Mouse (Mus musculus): ENCODE measurements around the gene Lamb3. TPM values are rescaled to one million over a fixed set of nuclear protein-coding genes. Genes with fewer than 3 reads are reported as not detected.

Gene Lamb3
- polyA plus RNA-seq, 1 experiment from 2014 or later, result 0.66 TPM

GRCm38 (mm10) chr1:193330626-193331025 is 123.1 kb downstream of the Lamb3 start:
- no peaks in the 10 kb centered on the region for H3K9me3 ChIP-seq
- H3K4me1 ChIP-seq, result peaks cover 25% of the 10 kb centered on the region
- no peaks in the 10 kb centered on the region for H3K36me3 ChIP-seq (replicated peaks)
- H3K27me3 ChIP-seq (replicated peaks; ENCODE audit: low read depth, poor library complexity, severe bottlenecking), result 0 out of 2 replicates have a peak, but pooled peaks cover 4% of the 10 kb centered on the region
- H3K27ac ChIP-seq (replicated peaks), result no peak overlapping the region
- H3K4me3 ChIP-seq, result no peak overlapping the region
- DNase-seq (ENCODE audit: low spot score), result no peak
- WGBS, result 76% methylated on average over 7 of the region's 7 CpGs

DNA sequence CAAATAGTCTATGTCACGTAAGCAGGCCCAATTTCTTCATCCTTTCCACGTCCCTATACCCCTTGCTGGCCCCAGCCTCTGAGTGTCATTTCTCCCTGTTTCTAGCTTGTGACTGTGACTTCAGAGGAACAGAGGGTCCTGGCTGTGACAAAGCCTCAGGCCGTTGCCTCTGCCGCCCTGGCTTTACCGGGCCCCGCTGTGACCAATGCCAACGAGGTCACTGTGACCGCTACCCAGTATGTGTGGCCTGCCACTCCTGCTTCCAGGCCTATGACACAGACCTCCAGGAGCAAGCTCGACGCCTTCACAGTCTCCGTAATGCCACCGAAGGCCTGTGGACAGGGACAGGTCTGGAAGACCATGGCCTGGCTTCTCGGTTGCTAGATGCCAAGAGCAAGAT is 124.5 kb downstream of the Lamb3 start:
- no peaks in the 10 kb centered on the region for H3K9me3 ChIP-seq
- WGBS, result 82% methylated on average over 13 of the region's 13 CpGs
- H3K4me3 ChIP-seq, result no peak overlapping the region
- H3K27ac ChIP-seq (replicated peaks), result no peak overlapping the region
- H3K4me1 ChIP-seq, result peaks cover 27% of the 10 kb centered on the region
- no peaks in the 10 kb centered on the region for H3K36me3 ChIP-seq (replicated peaks)
- no peak for DNase-seq (ENCODE audit: low spot score)
- 0 out of 2 replicates have a peak, but pooled peaks cover 4% of the 10 kb centered on the region for H3K27me3 ChIP-seq (replicated peaks; ENCODE audit: low read depth, poor library complexity, severe bottlenecking)

- no peak overlapping the region for H3K4me3 ChIP-seq
- no peak for DNase-seq (ENCODE audit: low spot score)
- no peaks in the 10 kb centered on the region for H3K36me3 ChIP-seq (replicated peaks)
- H3K27ac ChIP-seq (replicated peaks), result no peak overlapping the region
- WGBS, result 89% methylated on average over 1 of the region's 1 CpGs
- H3K4me1 ChIP-seq, result peaks cover 30% of the 10 kb centered on the region
- 0 out of 2 replicates have a peak, but pooled peaks cover 4% of the 10 kb centered on the region for H3K27me3 ChIP-seq (replicated peaks; ENCODE audit: low read depth, poor library complexity, severe bottlenecking)
- H3K9me3 ChIP-seq, result no peaks in the 10 kb centered on the region
Observed at GRCm38 (mm10) chr1:193332671-193333070, 125.2 kb downstream of the Lamb3 start.

DNA sequence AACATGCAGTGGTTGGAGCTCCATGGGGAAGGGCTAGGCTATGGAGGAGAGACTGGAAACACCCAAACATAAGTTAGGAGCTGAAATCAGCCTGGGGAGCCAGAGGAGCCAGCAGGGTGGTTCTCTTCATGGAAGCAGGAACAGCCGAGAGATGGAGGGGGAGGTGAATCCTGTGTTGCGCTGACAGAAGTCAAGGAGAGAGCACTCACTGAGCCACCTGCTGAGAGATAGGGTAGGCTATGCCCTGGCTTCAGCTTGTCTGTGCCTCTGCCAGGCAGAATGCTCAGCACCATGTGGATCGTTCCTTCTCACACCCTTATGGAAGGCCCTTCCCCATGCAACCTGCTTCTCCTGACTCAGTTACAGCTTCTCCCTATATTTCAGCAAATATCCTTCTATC is 126.3 kb downstream of the Lamb3 start:
- 0 out of 2 replicates have a peak, but pooled peaks cover 4% of the 10 kb centered on the region for H3K27me3 ChIP-seq (replicated peaks; ENCODE audit: low read depth, poor library complexity, severe bottlenecking)
- DNase-seq (ENCODE audit: low spot score), result no peak
- H3K36me3 ChIP-seq (replicated peaks), result no peaks in the 10 kb centered on the region
- H3K4me3 ChIP-seq, result no peak overlapping the region
- 88% methylated on average over 3 of the region's 3 CpGs for WGBS
- no peak overlapping the region for H3K27ac ChIP-seq (replicated peaks)
- H3K4me1 ChIP-seq, result peaks cover 37% of the 10 kb centered on the region
- H3K9me3 ChIP-seq, result no peaks in the 10 kb centered on the region

DNA sequence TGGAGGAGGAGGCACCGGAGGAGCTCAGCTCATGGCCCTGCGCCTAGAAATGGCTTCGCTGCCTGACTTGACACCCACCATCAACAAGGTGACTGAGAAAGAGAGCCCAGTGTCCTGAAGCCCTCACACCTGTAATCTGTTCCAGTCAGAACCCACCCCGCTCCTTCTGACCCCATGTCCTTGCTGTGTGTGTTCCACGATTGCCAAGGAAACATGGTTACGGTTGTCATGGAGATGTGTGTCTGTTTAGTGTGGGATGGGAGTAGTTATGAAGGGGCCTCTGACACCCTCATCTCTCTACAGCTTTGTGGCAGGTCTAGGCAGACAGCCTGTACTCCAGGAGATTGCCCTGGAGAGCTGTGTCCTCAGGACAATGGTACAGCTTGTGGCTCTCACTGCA is 127.0 kb downstream of the Lamb3 start:
- Histone ChIP-seq H3K36me3 (replicated peaks) (no peaks in the 10 kb centered on the region), H3K4me1 (peaks cover 36% of the 10 kb centered on the region), H3K27me3 (replicated peaks; ENCODE audit: low read depth, poor library complexity, severe bottlenecking) (0 out of 2 replicates have a peak, but pooled peaks cover 4% of the 10 kb centered on the region), H3K27ac (replicated peaks) (no peak overlapping the region), H3K9me3 (no peaks in the 10 kb centered on the region), H3K4me3 (no peak overlapping the region)
- WGBS, result 85% methylated on average over 6 of the region's 6 CpGs
- DNase-seq (ENCODE audit: low spot score), result peak; percentile 25

- peaks cover 27% of the 10 kb centered on the region for H3K4me1 ChIP-seq
- 0 out of 2 replicates have a peak, but pooled peaks cover 3% of the 10 kb centered on the region for H3K27me3 ChIP-seq (replicated peaks; ENCODE audit: low read depth, poor library complexity, severe bottlenecking)
- 79% methylated on average over 7 of the region's 7 CpGs for WGBS
- no peak overlapping the region for H3K4me3 ChIP-seq
- no peak for DNase-seq (ENCODE audit: low spot score)
- no peak overlapping the region for H3K27ac ChIP-seq (replicated peaks)
- no peaks in the 10 kb centered on the region for H3K9me3 ChIP-seq
- no peaks in the 10 kb centered on the region for H3K36me3 ChIP-seq (replicated peaks)
Observed at GRCm38 (mm10) chr1:193336122-193337017, 128.9 kb downstream of the Lamb3 start.

DNA sequence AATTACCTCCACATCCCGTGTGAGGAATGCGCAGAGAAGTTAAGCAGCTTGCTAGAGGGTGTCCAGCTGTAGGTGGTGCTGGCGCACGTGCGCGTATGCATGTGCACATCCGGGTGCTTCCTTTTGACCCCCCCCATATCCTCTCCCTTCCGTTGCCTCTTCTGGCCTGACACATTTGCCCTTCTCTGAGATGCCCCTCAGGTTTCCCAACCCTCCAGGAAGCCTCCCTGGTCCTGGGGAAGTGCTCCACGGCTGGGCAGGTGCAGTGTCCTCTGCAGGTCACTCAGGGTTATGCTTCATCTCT is 129.5 kb downstream of the Lamb3 start:
- no peak overlapping the region for H3K27ac ChIP-seq (replicated peaks)
- 86% methylated on average over 9 of the region's 9 CpGs for WGBS
- no peak overlapping the region for H3K4me3 ChIP-seq
- no peaks in the 10 kb centered on the region for H3K27me3 ChIP-seq (replicated peaks; ENCODE audit: low read depth, poor library complexity, severe bottlenecking)
- peaks cover 27% of the 10 kb centered on the region for H3K4me1 ChIP-seq
- no peak for DNase-seq (ENCODE audit: low spot score)
- no peaks in the 10 kb centered on the region for H3K36me3 ChIP-seq (replicated peaks)
- H3K9me3 ChIP-seq, result no peaks in the 10 kb centered on the region

- H3K27me3 ChIP-seq (replicated peaks; ENCODE audit: low read depth, poor library complexity, severe bottlenecking), result no peaks in the 10 kb centered on the region
- H3K36me3 ChIP-seq (replicated peaks), result no peaks in the 10 kb centered on the region
- peaks cover 27% of the 10 kb centered on the region for H3K4me1 ChIP-seq
- no peak overlapping the region for H3K27ac ChIP-seq (replicated peaks)
- DNase-seq (ENCODE audit: low spot score), result no peak
- no peak overlapping the region for H3K4me3 ChIP-seq
- WGBS, result 55% methylated on average over 4 of the region's 4 CpGs
- no peaks in the 10 kb centered on the region for H3K9me3 ChIP-seq
Observed at GRCm38 (mm10) chr1:193337787-193338310, 130.3 kb downstream of the Lamb3 start.

DNA sequence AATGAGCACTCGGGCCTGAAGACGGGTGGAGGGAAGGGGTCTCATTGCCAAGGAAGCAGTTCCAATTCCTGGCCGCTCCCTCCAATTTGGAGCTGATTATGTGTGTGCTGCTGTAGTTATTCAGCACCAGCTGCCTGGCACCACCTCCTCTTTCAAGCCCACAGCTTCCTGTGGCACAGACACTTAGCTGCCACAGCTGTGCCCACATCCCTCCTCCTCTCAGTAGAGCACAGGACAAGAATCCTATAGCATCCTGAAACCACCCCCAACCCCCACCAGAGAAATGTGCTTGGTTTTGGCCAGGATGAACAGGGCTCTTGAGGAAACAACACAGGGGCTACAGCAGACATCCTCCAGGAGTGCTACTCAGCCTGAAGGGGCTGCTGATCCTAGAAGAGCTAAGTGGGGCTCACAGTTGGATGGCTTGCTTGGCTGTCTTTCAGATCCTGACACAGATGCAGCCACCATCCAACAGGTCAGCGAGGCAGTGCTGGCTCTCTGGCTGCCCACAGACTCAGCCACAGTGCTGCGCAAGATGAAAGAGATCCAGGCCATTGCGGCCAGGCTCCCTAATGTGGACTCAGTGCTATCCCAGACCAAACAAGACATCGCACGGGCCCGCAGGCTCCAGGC is 131.0 kb downstream of the Lamb3 start:
- no peaks in the 10 kb centered on the region for H3K9me3 ChIP-seq
- no peaks in the 10 kb centered on the region for H3K36me3 ChIP-seq (replicated peaks)
- H3K27ac ChIP-seq (replicated peaks), result 0 out of 2 replicates have a peak overlapping the region, but pooled peaks have one; percentile 35
- no peak overlapping the region for H3K4me3 ChIP-seq
- no peaks in the 10 kb centered on the region for H3K27me3 ChIP-seq (replicated peaks; ENCODE audit: low read depth, poor library complexity, severe bottlenecking)
- 86% methylated on average over 9 of the region's 9 CpGs for WGBS
- H3K4me1 ChIP-seq, result peaks cover 27% of the 10 kb centered on the region
- DNase-seq (ENCODE audit: low spot score), result no peak

DNA sequence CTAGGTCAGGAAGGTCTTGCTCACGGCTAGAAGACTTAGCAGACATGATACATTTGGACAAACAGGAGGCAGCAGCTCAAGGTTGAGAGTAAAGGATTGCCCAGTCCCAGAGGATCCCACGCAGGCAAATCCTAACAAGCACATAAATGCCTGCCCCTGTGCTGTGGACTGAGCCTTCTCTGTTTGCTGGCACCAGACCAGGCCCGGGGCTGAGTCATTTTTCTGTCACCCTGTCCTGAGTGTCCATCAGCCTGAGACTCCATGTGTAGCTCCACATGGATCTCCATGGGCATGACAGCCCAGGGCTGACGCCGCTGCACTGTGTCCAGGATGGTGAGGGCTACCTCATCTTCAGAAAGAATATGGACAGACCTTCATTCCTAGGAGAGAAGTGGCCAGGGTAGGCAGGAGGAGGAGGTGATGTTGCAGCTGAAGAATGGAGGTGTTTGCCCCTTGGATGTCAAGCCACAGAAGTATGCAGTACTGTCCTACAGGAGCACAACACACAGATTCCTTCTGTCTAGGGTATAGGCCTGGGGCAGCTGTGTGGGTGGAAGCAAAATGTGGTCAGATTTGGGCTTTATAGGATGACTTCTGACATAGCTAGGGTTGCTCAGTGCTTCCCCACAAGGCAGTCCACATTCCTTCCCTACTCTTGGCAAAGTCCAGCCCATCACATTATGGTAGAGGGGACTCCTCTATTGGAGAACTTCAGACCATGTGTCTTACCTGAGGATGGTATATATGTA is 134.9 kb downstream of the Lamb3 start:
- no peaks in the 10 kb centered on the region for H3K9me3 ChIP-seq
- no peak overlapping the region for H3K4me3 ChIP-seq
- no peak overlapping the region for H3K27ac ChIP-seq (replicated peaks)
- no peaks in the 10 kb centered on the region for H3K36me3 ChIP-seq (replicated peaks)
- no peak for DNase-seq (ENCODE audit: low spot score)
- H3K4me1 ChIP-seq, result peaks cover 13% of the 10 kb centered on the region
- 86% methylated on average over 5 of the region's 5 CpGs for WGBS
- H3K27me3 ChIP-seq (replicated peaks; ENCODE audit: low read depth, poor library complexity, severe bottlenecking), result no peaks in the 10 kb centered on the region

GRCm38 (mm10) chr1:193343853-193344252 is 136.4 kb downstream of the Lamb3 start:
- no peaks in the 10 kb centered on the region for H3K9me3 ChIP-seq
- no peaks in the 10 kb centered on the region for H3K27me3 ChIP-seq (replicated peaks; ENCODE audit: low read depth, poor library complexity, severe bottlenecking)
- peaks cover 6% of the 10 kb centered on the region for H3K4me1 ChIP-seq
- no peak overlapping the region for H3K4me3 ChIP-seq
- peaks cover 9% of the 10 kb centered on the region for H3K36me3 ChIP-seq (replicated peaks)
- no peak overlapping the region; the same call in 1 of the 2 replicates for H3K27ac ChIP-seq (replicated peaks)
- no peak for DNase-seq (ENCODE audit: low spot score)
- WGBS, result 77% methylated on average over 4 of the region's 4 CpGs

GRCm38 (mm10) chr1:193344976-193345375 is 137.5 kb downstream of the Lamb3 start:
- 16% methylated on average over 2 of the region's 2 CpGs for WGBS
- peak; percentile 18 for DNase-seq (ENCODE audit: low spot score)
- Histone ChIP-seq H3K27me3 (replicated peaks; ENCODE audit: low read depth, poor library complexity, severe bottlenecking) (no peaks in the 10 kb centered on the region), H3K4me3 (no peak overlapping the region), H3K36me3 (replicated peaks) (peaks cover 9% of the 10 kb centered on the region), H3K4me1 (peaks cover 6% of the 10 kb centered on the region), H3K27ac (replicated peaks) (no peak overlapping the region), H3K9me3 (no peaks in the 10 kb centered on the region)

Measured in embryonic facial prominence, embryonic 10.5 days (tissue).